Mouse (Mus musculus) hindbrain, embryonic 11.5 days (tissue): ENCODE results near the gene Gfra4. TPM values are rescaled to one million over a fixed set of nuclear protein-coding genes. Genes with fewer than 3 reads are reported as not detected.

ENCODE experiments used
- ATAC-seq: fragments of 200-750 bp; cut with Nextera tagmentation; 2 replicates; pipeline ENCODE4 v1.8.0; 2017; ENCODE audit warnings: mild to moderate bottlenecking, moderate TSS enrichment, moderate library complexity; ENCODE audit not compliant: low FRiP score
- DNase-seq: peaks from one replicate; pipeline ENCODE4 v3.0.0-alpha.2; 2015; ENCODE audit warnings: low spot score
- H3K27ac ChIP-seq: fragments of 300-500 bp; sonication (generic); 2 replicates; pipeline ENCODE4 v1.5.1; 2014; ENCODE audit warnings: mild to moderate bottlenecking, low read depth, low read length
- H3K27me3 ChIP-seq: fragments of 300-500 bp; sonication (generic); 2 replicates; pipeline ENCODE4 v1.6.1; 2014; ENCODE audit warnings: mild to moderate bottlenecking, low read length, moderate library complexity, mixed read lengths; ENCODE audit not compliant: control insufficient read depth, insufficient read depth
- H3K36me3 ChIP-seq: fragments of 300-500 bp; sonication (generic); 2 replicates; pipeline ENCODE4 v1.6.1; 2014; ENCODE audit warnings: mild to moderate bottlenecking, low read length, moderate library complexity, mixed read lengths; ENCODE audit not compliant: control insufficient read depth, insufficient read depth
- H3K4me1 ChIP-seq: fragments of 300-500 bp; sonication (generic); replicated peaks from 2 replicates; pipeline ENCODE4 v1.6.1; 2014; ENCODE audit warnings: low read length, mixed read lengths; ENCODE audit not compliant: control insufficient read depth, insufficient read depth
- H3K4me2 ChIP-seq: fragments of 300-500 bp; sonication (generic); replicated peaks from 2 replicates; pipeline ENCODE4 v1.6.1; 2014; ENCODE audit warnings: mild to moderate bottlenecking, low read depth, low read length
- H3K4me3 ChIP-seq: fragments of 300-500 bp; sonication (generic); 2 replicates; pipeline ENCODE4 v1.5.1; 2014; ENCODE audit warnings: low read depth, low read length
- H3K9ac ChIP-seq: fragments of 300-500 bp; sonication (generic); 2 replicates; pipeline ENCODE4 v1.6.1; 2014; ENCODE audit warnings: low read depth, low read length
- H3K9me3 ChIP-seq: fragments of 300-500 bp; sonication (generic); 2 replicates; pipeline ENCODE4 v1.6.1; 2016; ENCODE audit warnings: low read length; ENCODE audit not compliant: control insufficient read depth
- WGBS: fragments of 180-500 bp; shearing (Covaris S2); extraction: QIAGEN DNeasy Blood & Tissue Kit; methylation state at CpG from one replicate; pipeline ENCODE4 v1.1.7; 2014; 5-methylcytosine and 5-hydroxymethylcytosine counted together
- polyA plus RNA-seq: library from polyadenylated mRNA; unstranded; fragments of >200 nt; fragmentation: Nextera tagmentation; extraction: Ambion mirVana; gene quantifications from 2 replicates; pipeline ENCODE4 v1.2.1, GENCODE M21; 2014

The Gfra4 gene
- polyA plus RNA-seq, 1 experiment from 2014 or later: 5.6 TPM

DNA sequence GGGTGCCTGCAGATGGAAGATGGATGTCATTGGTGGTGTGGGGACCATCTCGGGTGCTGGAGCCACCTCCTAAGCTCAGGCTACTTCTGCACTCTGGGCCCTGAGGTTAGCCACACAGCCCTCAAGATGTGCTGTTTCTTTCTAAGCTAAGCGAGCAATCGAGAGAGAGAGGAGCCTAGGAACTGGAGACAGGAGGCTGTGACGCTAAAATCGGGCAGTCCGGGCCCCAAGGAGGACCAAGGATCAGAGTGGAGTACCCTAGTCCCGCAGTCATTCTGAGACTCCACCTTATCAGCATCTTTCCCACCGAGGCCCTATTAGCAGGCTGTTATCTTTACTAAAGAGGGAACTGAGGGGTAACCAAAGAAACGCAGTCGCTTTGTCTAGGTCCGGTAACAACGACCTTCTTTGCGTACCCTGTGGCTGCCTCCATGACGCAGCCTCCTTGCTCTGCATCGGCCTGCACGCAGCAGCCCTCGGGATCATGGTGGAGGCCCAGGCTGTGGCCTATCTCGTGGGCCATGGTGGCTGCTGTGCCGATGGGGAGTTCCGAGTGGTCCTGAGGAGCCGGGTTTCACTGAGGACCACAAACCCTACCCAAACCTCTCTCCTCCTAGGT is 11.9 kb upstream of the Gfra4 start:
- 0 out of 2 replicates have a peak, but pooled peaks have one; percentile 17 for ATAC-seq
- Histone ChIP-seq H3K27me3 (peaks cover 45% of the 10 kb centered on the region), H3K36me3 (no peaks in the 10 kb centered on the region), H3K4me2 (peak overlapping the region; percentile 43), H3K27ac (no peak overlapping the region), H3K9ac (no peak overlapping the region), H3K4me1 (peaks cover 5% of the 10 kb centered on the region), H3K9me3 (no peaks in the 10 kb centered on the region), H3K4me3 (peak overlapping the region; percentile 15; the same call in 1 of the 2 replicates)
- peak; percentile 55 for DNase-seq
- 2% methylated on average over 21 of the region's 21 CpGs for WGBS

DNA sequence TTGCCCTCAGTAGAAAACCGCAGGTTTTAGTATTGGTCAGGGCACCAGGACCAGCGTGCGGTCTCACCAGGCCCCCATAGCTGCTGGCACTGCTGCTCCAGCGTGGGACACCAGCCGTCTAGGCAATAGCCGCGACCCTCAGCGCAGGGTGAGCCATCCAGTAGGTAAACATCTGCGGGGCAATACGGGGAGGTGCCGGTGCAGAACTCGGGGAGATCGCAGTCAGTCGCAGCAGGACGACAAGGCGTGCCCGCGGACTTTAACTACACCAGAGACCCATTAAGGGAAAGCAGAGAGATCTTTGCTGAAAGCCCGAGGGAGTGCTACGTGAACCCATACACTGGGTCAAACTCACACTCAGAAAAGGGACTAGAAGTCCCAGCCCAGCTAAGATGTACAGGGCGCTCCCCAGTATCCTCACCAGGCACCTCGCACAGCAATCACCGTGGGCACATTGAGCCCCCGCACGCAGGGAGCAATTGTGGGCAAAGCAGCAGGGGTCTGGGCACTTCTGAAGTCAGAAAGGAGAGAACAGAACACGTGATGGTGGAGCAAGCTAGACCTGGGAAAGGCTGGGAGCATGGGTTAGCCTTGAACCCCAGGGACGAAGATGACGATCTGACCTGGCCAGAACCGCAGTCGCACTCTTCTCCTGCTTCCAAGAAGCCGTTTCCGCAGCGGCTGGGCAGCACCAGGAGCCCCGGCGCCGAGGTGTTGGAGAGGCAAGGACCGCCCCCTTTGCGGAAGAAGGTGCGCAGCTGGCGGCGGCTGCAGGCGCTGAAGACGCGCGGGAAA is 11.2 kb upstream of the Gfra4 start:
- Histone ChIP-seq H3K36me3 (no peaks in the 10 kb centered on the region), H3K27ac (no peak overlapping the region), H3K27me3 (peaks cover 45% of the 10 kb centered on the region), H3K4me3 (peak overlapping the region; percentile 15), H3K9ac (no peak overlapping the region), H3K4me1 (peaks cover 5% of the 10 kb centered on the region), H3K9me3 (no peaks in the 10 kb centered on the region), H3K4me2 (peak overlapping the region; percentile 43)
- no peak for ATAC-seq
- peak; percentile 25 for DNase-seq
- WGBS: 1% methylated on average over 45 of the region's 45 CpGs

DNA sequence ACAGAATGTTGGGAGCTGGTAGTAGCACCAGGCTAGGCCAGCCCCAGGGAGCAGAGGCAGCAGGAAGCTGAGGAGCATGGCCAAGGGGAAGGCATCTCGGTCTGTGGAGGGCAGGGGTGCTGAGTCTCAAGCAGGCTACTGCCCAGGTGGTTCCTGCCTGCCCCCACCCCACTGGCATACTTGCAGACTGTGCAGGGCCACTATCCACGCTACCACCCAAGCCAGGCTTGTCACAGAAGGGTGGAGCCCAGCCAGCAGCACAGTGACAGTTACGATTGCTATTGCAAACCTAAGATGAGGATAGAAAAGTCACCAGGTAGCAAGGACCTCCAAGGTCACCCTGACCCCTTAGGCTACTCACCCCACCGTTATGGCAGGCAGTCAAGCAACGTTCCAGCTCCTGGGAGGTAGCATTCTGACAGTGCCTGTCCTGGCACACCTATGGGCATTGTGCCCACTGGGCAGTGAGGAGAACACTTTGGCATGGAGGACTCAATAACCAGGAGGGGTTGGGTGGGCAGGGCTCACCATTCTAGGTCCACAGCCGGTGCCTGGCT is 10.1 kb upstream of the Gfra4 start:
- H3K4me1 ChIP-seq: peaks cover 5% of the 10 kb centered on the region
- 71% methylated on average over 6 of the region's 6 CpGs for WGBS
- H3K9me3 ChIP-seq: no peaks in the 10 kb centered on the region
- no peak for DNase-seq
- no peak overlapping the region for H3K4me3 ChIP-seq
- no peak overlapping the region for H3K27ac ChIP-seq
- H3K27me3 ChIP-seq: peaks cover 45% of the 10 kb centered on the region
- H3K9ac ChIP-seq: no peak overlapping the region
- H3K36me3 ChIP-seq: no peaks in the 10 kb centered on the region
- ATAC-seq: no peak
- H3K4me2 ChIP-seq: no peak overlapping the region

DNA sequence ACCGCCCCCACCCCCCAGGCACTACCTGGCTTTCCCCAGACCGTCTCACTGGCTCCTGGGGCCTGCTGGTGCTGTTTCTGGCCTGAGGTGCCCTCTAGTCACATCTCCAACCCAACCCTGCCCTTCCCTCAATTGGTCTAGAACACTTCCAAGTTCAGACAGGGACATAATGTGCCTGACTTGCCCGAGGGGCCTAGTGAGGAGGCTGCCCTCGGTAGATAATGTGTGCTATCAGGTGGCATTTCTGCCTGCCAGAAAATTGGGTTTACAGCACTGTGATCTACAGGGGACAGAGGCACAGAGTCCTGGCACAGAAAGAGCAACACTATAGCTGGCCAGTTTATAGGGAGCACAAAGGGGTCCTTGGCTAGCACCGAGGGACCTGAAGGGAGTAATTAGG is 9.2 kb upstream of the Gfra4 start:
- 77% methylated on average over 5 of the region's 5 CpGs for WGBS
- Histone ChIP-seq H3K4me2 (no peak overlapping the region), H3K9ac (no peak overlapping the region), H3K9me3 (no peaks in the 10 kb centered on the region), H3K4me3 (no peak overlapping the region), H3K27ac (no peak overlapping the region), H3K4me1 (peaks cover 5% of the 10 kb centered on the region), H3K36me3 (no peaks in the 10 kb centered on the region), H3K27me3 (peaks cover 45% of the 10 kb centered on the region)
- DNase-seq: no peak
- ATAC-seq: no peak

DNA sequence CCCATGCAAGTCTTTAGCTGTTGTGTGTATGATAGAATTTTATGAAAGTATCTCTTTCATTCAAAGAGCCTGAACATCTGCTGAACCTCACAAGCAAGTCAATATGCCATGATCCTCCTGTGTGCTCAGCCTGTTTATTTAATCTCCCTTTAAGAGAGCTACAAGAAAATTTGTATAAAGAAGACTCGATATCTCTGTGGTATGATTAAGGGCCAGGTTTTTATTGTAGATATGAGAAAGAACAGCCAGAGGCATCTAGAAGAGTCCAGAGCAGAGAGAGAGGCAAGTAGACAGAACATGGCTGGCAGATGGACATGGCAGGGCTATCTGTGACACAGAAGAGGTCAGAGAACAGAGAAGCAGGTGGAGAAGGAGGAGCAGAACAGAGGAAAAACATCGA is 3.1 kb upstream of the Gfra4 start:
- no peaks in the 10 kb centered on the region for H3K9me3 ChIP-seq
- no peak overlapping the region for H3K4me3 ChIP-seq
- WGBS: 91% methylated on average over 2 of the region's 2 CpGs
- H3K4me2 ChIP-seq: no peak overlapping the region
- ATAC-seq (no peak), DNase-seq (no peak)
- no peak overlapping the region for H3K9ac ChIP-seq
- H3K27ac ChIP-seq: no peak overlapping the region
- H3K36me3 ChIP-seq: no peaks in the 10 kb centered on the region
- peaks cover 17% of the 10 kb centered on the region for H3K27me3 ChIP-seq
- H3K4me1 ChIP-seq: 0 out of 2 replicates have a peak, but pooled peaks cover 3% of the 10 kb centered on the region

DNA sequence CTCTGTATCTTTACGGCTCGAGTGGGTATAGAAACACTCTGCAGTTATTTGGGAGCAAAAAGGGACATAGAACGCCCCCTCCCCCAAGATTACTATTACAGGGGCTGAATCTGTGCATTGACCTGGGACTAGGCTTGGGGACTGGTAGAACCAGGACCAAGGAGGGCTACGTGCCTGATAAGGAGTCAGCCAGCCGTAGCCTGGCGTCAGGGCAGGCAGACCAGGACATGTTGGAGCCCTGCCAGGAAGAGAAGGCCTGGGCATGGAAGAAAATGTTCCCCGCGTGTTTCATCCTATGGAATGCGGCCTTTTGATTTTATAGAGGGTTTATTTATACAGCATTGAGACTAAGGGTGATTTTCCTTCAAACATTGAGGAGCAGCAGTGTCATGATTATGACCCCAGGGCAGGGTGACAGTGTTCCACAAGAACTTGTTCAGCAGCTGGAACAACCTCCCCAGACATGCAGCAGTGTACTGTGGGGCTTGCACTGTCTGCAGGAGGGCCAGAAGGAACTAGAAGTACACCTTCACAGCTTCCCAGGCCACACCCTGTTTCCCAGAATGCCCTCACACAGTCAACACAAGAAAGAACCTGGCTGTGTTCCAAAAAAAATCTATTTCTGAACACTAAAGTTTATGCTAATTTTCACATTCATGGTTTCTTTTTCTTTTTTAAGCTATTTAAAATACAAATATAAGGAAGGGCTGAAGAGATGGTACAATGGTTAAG is 2.3 kb upstream of the Gfra4 start:
- Histone ChIP-seq H3K27ac (no peak overlapping the region), H3K36me3 (no peaks in the 10 kb centered on the region), H3K27me3 (peaks cover 26% of the 10 kb centered on the region), H3K4me2 (no peak overlapping the region), H3K9ac (no peak overlapping the region), H3K4me1 (0 out of 2 replicates have a peak, but pooled peaks cover 3% of the 10 kb centered on the region), H3K9me3 (no peaks in the 10 kb centered on the region), H3K4me3 (no peak overlapping the region)
- WGBS: 85% methylated on average over 9 of the region's 9 CpGs
- DNase-seq (no peak), ATAC-seq (no peak)

DNA sequence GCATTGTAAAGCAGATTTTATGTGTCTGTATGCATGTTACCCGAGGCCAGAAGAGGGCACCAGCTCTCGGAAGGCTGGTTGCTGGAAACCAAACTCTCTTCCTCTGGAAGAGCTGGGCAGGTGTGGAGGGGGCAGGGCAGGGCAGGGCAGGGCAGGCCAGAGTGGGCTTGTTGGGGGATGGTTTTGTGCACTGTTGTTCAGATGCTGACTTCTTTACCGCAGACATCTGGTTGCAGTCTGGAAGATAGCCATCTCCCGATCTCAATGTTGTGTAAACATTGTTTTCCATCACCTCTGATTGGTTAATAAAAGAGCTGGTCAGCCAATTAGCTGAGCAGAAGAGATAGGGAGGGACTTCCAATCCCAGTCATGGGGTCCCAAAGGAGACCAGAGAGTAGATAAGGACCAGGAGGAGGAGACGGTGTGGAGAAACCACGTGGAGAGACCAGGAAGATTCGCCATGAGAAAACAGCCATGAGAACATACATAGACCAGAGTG is 1.5 kb upstream of the Gfra4 start:
- ATAC-seq (no peak), DNase-seq (no peak)
- no peak overlapping the region for H3K27ac ChIP-seq
- 0 out of 2 replicates have a peak, but pooled peaks cover 3% of the 10 kb centered on the region for H3K4me1 ChIP-seq
- peaks cover 32% of the 10 kb centered on the region for H3K27me3 ChIP-seq
- H3K9me3 ChIP-seq: no peaks in the 10 kb centered on the region
- no peak overlapping the region for H3K9ac ChIP-seq
- H3K4me3 ChIP-seq: no peak overlapping the region
- 13% methylated on average over 7 of the region's 7 CpGs for WGBS
- H3K36me3 ChIP-seq: no peaks in the 10 kb centered on the region
- H3K4me2 ChIP-seq: no peak overlapping the region
